Mouse (Mus musculus) hematopoietic multipotent progenitor cell, adult 10-12 weeks (in vitro differentiated cells): ENCODE data around the gene Cfp. TPM values are rescaled to one million over a fixed set of nuclear protein-coding genes. Genes with fewer than 3 reads are reported as not detected.

ENCODE experiments used
- polyA plus RNA-seq: library from polyadenylated mRNA; stranded (reverse); fragments of >175 nt; gene quantifications from 2 replicates; pipeline ENCODE4 v1.2.3, GENCODE M21; 2012; ENCODE audit warnings: low replicate concordance

Gene Cfp
- 359 and 470 TPM in 2 replicates for polyA plus RNA-seq

GRCm38 (mm10) chrX:20931364-20931763 lies at the start of gene Cfp:
Gene Cfp (minus strand): TSS chrX:20931555.

GRCm38 (mm10) chrX:20961477-20962378 lies 30.4 kb upstream of the Cfp start, which contains the start of gene Uxt:
Gene Uxt (minus strand): TSS chrX:20962017.

GRCm38 (mm10) chrX:20950191-20950880 lies 19.0 kb upstream of the Cfp start, which contains the start of gene Elk1:
Gene Elk1 (minus strand): TSS chrX:20950608.

GRCm38 (mm10) chrX:20920844-20921364 lies 10.5 kb downstream of the Cfp start, which contains the start of gene Syn1:
Gene Syn1 (minus strand): TSS chrX:20921004.

Other genes starting within 250 kb of the Cfp start
- gene Cdk16, start 243.6 kb downstream of the Cfp start, polyA plus RNA-seq, result 52.2 and 112 TPM in 2 replicates
- 8.1 and 8.3 TPM in 2 replicates for gene Usp11, start 227.6 kb downstream of the Cfp start, polyA plus RNA-seq
- 26.3 and 119 TPM in 2 replicates for gene Araf, start 133.7 kb downstream of the Cfp start, polyA plus RNA-seq
- 0.55 TPM in 1 of 2 replicates, not detected in the other for gene Timp1, start 61.4 kb downstream of the Cfp start, polyA plus RNA-seq
- gene Syn1, start 10.6 kb downstream of the Cfp start, polyA plus RNA-seq, result 2.3 and 7.1 TPM in 2 replicates
- 18.3 and 18.9 TPM in 2 replicates for gene Elk1, start 19.1 kb upstream of the Cfp start, polyA plus RNA-seq
- gene Uxt, start 30.5 kb upstream of the Cfp start, polyA plus RNA-seq, result 5.5 and 19.3 TPM in 2 replicates
- 0.07 and 0.99 TPM in 2 replicates for gene Zfp182, start 130.8 kb upstream of the Cfp start, polyA plus RNA-seq
- not detected in 2 replicates for gene Spaca5, start 136.9 kb upstream of the Cfp start, polyA plus RNA-seq
- 0.04 TPM in 1 of 2 replicates, not detected in the other for gene Zfp300, start 158.0 kb upstream of the Cfp start, polyA plus RNA-seq
- gene Ssxa1, start 184.3 kb upstream of the Cfp start, polyA plus RNA-seq, result not detected in 2 replicates
- not detected in 2 replicates for gene Gm21876, start 244.1 kb upstream of the Cfp start, polyA plus RNA-seq